Mouse (Mus musculus) forebrain, embryonic 12.5 days (tissue): ENCODE results near the gene Osbpl11. TPM values are rescaled to one million over a fixed set of nuclear protein-coding genes. Genes with fewer than 3 reads are reported as not detected.
"Not testable (repeated sequence)": the region's sequence is repeated elsewhere in the genome, so short reads cannot be mapped to it uniquely, and the experiment has no call there.

Source experiments
- ATAC-seq: fragments of 200-750 bp; cut with Nextera tagmentation; 2 replicates; pipeline ENCODE4 v1.8.0; 2017; ENCODE audit warnings: moderate TSS enrichment; ENCODE audit not compliant: low FRiP score
- H3K27ac ChIP-seq: fragments of 300-500 bp; sonication (generic); 2 replicates; pipeline ENCODE4 v1.5.1; 2016; ENCODE audit warnings: mild to moderate bottlenecking
- H3K27me3 ChIP-seq: fragments of 300-500 bp; sonication (generic); 2 replicates; pipeline ENCODE4 v1.6.1; 2016; ENCODE audit warnings: mild to moderate bottlenecking
- H3K36me3 ChIP-seq: fragments of 300-500 bp; sonication (generic); replicated peaks from 2 replicates; pipeline ENCODE4 v1.6.1; 2016; ENCODE audit warnings: mild to moderate bottlenecking
- H3K4me1 ChIP-seq: fragments of 300-500 bp; sonication (generic); 2 replicates; pipeline ENCODE4 v1.6.1; 2016
- H3K4me2 ChIP-seq: fragments of 300-500 bp; sonication (generic); 2 replicates; pipeline ENCODE4 v1.6.1; 2016; ENCODE audit warnings: mild to moderate bottlenecking, moderate library complexity
- H3K4me3 ChIP-seq: fragments of 300-500 bp; sonication (generic); replicated peaks from 2 replicates; pipeline ENCODE4 v1.5.1; 2016; ENCODE audit warnings: mild to moderate bottlenecking
- H3K9ac ChIP-seq: fragments of 300-500 bp; sonication (generic); 2 replicates; pipeline ENCODE4 v1.6.1; 2016; ENCODE audit warnings: mild to moderate bottlenecking
- H3K9me3 ChIP-seq: fragments of 300-500 bp; sonication (generic); 2 replicates; pipeline ENCODE4 v1.6.1; 2016
- WGBS: fragments of 180-500 bp; shearing (Covaris S2); methylation state at CpG from one replicate; pipeline ENCODE4 v1.1.7; 2016; 5-methylcytosine and 5-hydroxymethylcytosine counted together
- polyA plus RNA-seq: library from polyadenylated mRNA; unstranded; fragments of >200 nt; fragmentation: Nextera tagmentation; extraction: Ambion mirVana; gene quantifications from 2 replicates; pipeline ENCODE4 v1.2.1, GENCODE M21; 2016

The Osbpl11 gene
- 24.1 and 27.8 TPM in 2 replicates for polyA plus RNA-seq

- peaks cover 22% of the 10 kb centered on the region for H3K4me1 ChIP-seq
- H3K36me3 ChIP-seq, result no peaks in the 10 kb centered on the region
- H3K27ac ChIP-seq, result peak within 1 kb of the TSS; percentile 91
- H3K4me3 ChIP-seq, result peak within 1 kb of the TSS; percentile 96
- ATAC-seq, result peak; percentile 94
- no peaks in the 10 kb centered on the region for H3K9me3 ChIP-seq
- H3K4me2 ChIP-seq, result peak within 1 kb of the TSS; percentile 95
- WGBS, result under 1% methylated on average over 27 of the region's 27 CpGs
- H3K9ac ChIP-seq, result peak within 1 kb of the TSS; percentile 95
- H3K27me3 ChIP-seq, result no peaks in the 10 kb centered on the region
Measured at GRCm38 (mm10) chr16:33184901-33185260, at the start of gene Osbpl11. Osbpl11 (plus strand) TSS chr16:33185071.

- no peaks in the 10 kb centered on the region for H3K27me3 ChIP-seq
- no peak overlapping the region for H3K4me3 ChIP-seq
- H3K27ac ChIP-seq, result no peak overlapping the region
- no peaks in the 10 kb centered on the region for H3K9me3 ChIP-seq
- no peaks in the 10 kb centered on the region for H3K4me1 ChIP-seq
- whole genome bisulfite sequencing, result 63% methylated on average over 4 of the region's 4 CpGs
- no peak overlapping the region for H3K4me2 ChIP-seq
- H3K9ac ChIP-seq, result no peak overlapping the region
- no peaks in the 10 kb centered on the region for H3K36me3 ChIP-seq
- ATAC-seq, result no peak
Measured at GRCm38 (mm10) chr16:33135167-33135566, 49.7 kb upstream of the Osbpl11 start.

- not testable (repeated sequence) for H3K4me1 ChIP-seq, H3K27me3 ChIP-seq, H3K9me3 ChIP-seq, H3K9ac ChIP-seq, H3K4me2 ChIP-seq, ATAC-seq, H3K36me3 ChIP-seq, H3K27ac ChIP-seq, H3K4me3 ChIP-seq
- WGBS, result 87% methylated on average over 7 of the region's 7 CpGs
Measured at GRCm38 (mm10) chr16:33139061-33139460, 45.8 kb upstream of the Osbpl11 start.

- ATAC-seq, result no peak
- no peaks in the 10 kb centered on the region for H3K36me3 ChIP-seq
- H3K9me3 ChIP-seq, result no peaks in the 10 kb centered on the region
- no peak overlapping the region for H3K9ac ChIP-seq
- no peaks in the 10 kb centered on the region for H3K4me1 ChIP-seq
- H3K27ac ChIP-seq, result no peak overlapping the region
- 27% methylated on average over 3 of the region's 3 CpGs for WGBS
- H3K27me3 ChIP-seq, result no peaks in the 10 kb centered on the region
- no peak overlapping the region for H3K4me2 ChIP-seq
- H3K4me3 ChIP-seq, result no peak overlapping the region
Measured at GRCm38 (mm10) chr16:33141758-33142280, 43.1 kb upstream of the Osbpl11 start.

GRCm38 (mm10) chr16:33143452-33143851 is 41.4 kb upstream of the Osbpl11 start:
- Histone ChIP-seq H3K36me3 (no peaks in the 10 kb centered on the region), H3K4me2 (no peak overlapping the region), H3K27ac (no peak overlapping the region), H3K9ac (no peak overlapping the region), H3K4me3 (no peak overlapping the region), H3K9me3 (no peaks in the 10 kb centered on the region), H3K4me1 (no peaks in the 10 kb centered on the region), H3K27me3 (no peaks in the 10 kb centered on the region)
- ATAC-seq, result no peak
- WGBS, result 76% methylated on average over 2 of the region's 2 CpGs

- 94% methylated on average over 3 of the region's 3 CpGs for WGBS
- H3K36me3 ChIP-seq, result no peaks in the 10 kb centered on the region
- H3K9ac ChIP-seq, result no peak overlapping the region
- H3K4me2 ChIP-seq, result no peak overlapping the region
- H3K4me1 ChIP-seq, result no peaks in the 10 kb centered on the region
- no peaks in the 10 kb centered on the region for H3K9me3 ChIP-seq
- no peak overlapping the region for H3K27ac ChIP-seq
- ATAC-seq, result no peak
- no peak overlapping the region for H3K4me3 ChIP-seq
- H3K27me3 ChIP-seq, result no peaks in the 10 kb centered on the region
Measured at GRCm38 (mm10) chr16:33146185-33146584, 38.7 kb upstream of the Osbpl11 start.

- Histone ChIP-seq H3K4me1 (no peaks in the 10 kb centered on the region), H3K27me3 (no peaks in the 10 kb centered on the region), H3K36me3 (no peaks in the 10 kb centered on the region), H3K9me3 (no peaks in the 10 kb centered on the region), H3K27ac (no peak overlapping the region), H3K9ac (no peak overlapping the region), H3K4me3 (no peak overlapping the region), H3K4me2 (no peak overlapping the region)
- ATAC-seq, result no peak
- WGBS, result 78% methylated on average over 4 of the region's 4 CpGs
Measured at GRCm38 (mm10) chr16:33148135-33148534, 36.7 kb upstream of the Osbpl11 start.

GRCm38 (mm10) chr16:33150875-33151274 is 34.0 kb upstream of the Osbpl11 start:
- ATAC-seq, H3K27me3 ChIP-seq, H3K9me3 ChIP-seq, H3K36me3 ChIP-seq, H3K4me3 ChIP-seq, H3K4me2 ChIP-seq, H3K27ac ChIP-seq, H3K9ac ChIP-seq, H3K4me1 ChIP-seq: not testable (repeated sequence)
- WGBS, result 84% methylated on average over 9 of the region's 9 CpGs

- Histone ChIP-seq H3K4me3 (no peak overlapping the region), H3K27me3 (no peaks in the 10 kb centered on the region), H3K9me3 (no peaks in the 10 kb centered on the region), H3K27ac (no peak overlapping the region), H3K4me2 (no peak overlapping the region), H3K4me1 (no peaks in the 10 kb centered on the region), H3K36me3 (no peaks in the 10 kb centered on the region), H3K9ac (no peak overlapping the region)
- 80% methylated on average over 8 of the region's 8 CpGs for WGBS
- no peak for ATAC-seq
Measured at GRCm38 (mm10) chr16:33151558-33151957, 33.3 kb upstream of the Osbpl11 start.

GRCm38 (mm10) chr16:33154992-33155391 is 29.9 kb upstream of the Osbpl11 start:
- no peak overlapping the region for H3K9ac ChIP-seq
- H3K4me3 ChIP-seq, result no peak overlapping the region
- no peaks in the 10 kb centered on the region for H3K4me1 ChIP-seq
- H3K36me3 ChIP-seq, result no peaks in the 10 kb centered on the region
- no peak overlapping the region for H3K27ac ChIP-seq
- 57% methylated on average over 4 of the region's 4 CpGs for WGBS
- no peak overlapping the region for H3K4me2 ChIP-seq
- no peak for ATAC-seq
- no peaks in the 10 kb centered on the region for H3K9me3 ChIP-seq
- no peaks in the 10 kb centered on the region for H3K27me3 ChIP-seq

GRCm38 (mm10) chr16:33158006-33158405 is 26.9 kb upstream of the Osbpl11 start:
- no peaks in the 10 kb centered on the region for H3K27me3 ChIP-seq
- H3K4me2 ChIP-seq, result no peak overlapping the region
- H3K4me3 ChIP-seq, result no peak overlapping the region
- no peak for ATAC-seq
- no peaks in the 10 kb centered on the region for H3K9me3 ChIP-seq
- H3K27ac ChIP-seq, result no peak overlapping the region
- no peak overlapping the region for H3K9ac ChIP-seq
- H3K36me3 ChIP-seq, result no peaks in the 10 kb centered on the region
- no peaks in the 10 kb centered on the region for H3K4me1 ChIP-seq
- WGBS, result 85% methylated on average over 11 of the region's 11 CpGs

- Histone ChIP-seq H3K9me3 (no peaks in the 10 kb centered on the region), H3K27me3 (no peaks in the 10 kb centered on the region), H3K4me3 (no peak overlapping the region), H3K36me3 (no peaks in the 10 kb centered on the region), H3K9ac (no peak overlapping the region), H3K4me2 (no peak overlapping the region), H3K27ac (no peak overlapping the region), H3K4me1 (no peaks in the 10 kb centered on the region)
- 92% methylated on average over 14 of the region's 14 CpGs for WGBS
- ATAC-seq, result no peak
Measured at GRCm38 (mm10) chr16:33158590-33159071, 26.2 kb upstream of the Osbpl11 start.

- Histone ChIP-seq H3K9ac (no peak overlapping the region), H3K27ac (no peak overlapping the region), H3K9me3 (no peaks in the 10 kb centered on the region), H3K36me3 (no peaks in the 10 kb centered on the region), H3K4me1 (no peaks in the 10 kb centered on the region), H3K27me3 (no peaks in the 10 kb centered on the region), H3K4me2 (no peak overlapping the region), H3K4me3 (no peak overlapping the region)
- 100% methylated on average over 2 of the region's 2 CpGs for WGBS
- ATAC-seq, result no peak
Measured at GRCm38 (mm10) chr16:33159363-33159762, 25.5 kb upstream of the Osbpl11 start.
